Mouse (Mus musculus) thymus, adult 18-20 months (tissue): Measurements from ENCODE around the gene Ggcx.

ENCODE experiments used
- DNase-seq, 2 experiments: peaks; one replicate each; pipeline ENCODE4 v3.0.0; 2022; ENCODE audit warnings: mixed read lengths in 2 of 2

Ggcx gene

GRCm38 (mm10) chr6:72414076-72414756 is at the start of gene Ggcx:
TSS of gene Ggcx (plus strand) at chr6:72414308.
- peak; percentile 89 to 93 for DNase-seq

DNA sequence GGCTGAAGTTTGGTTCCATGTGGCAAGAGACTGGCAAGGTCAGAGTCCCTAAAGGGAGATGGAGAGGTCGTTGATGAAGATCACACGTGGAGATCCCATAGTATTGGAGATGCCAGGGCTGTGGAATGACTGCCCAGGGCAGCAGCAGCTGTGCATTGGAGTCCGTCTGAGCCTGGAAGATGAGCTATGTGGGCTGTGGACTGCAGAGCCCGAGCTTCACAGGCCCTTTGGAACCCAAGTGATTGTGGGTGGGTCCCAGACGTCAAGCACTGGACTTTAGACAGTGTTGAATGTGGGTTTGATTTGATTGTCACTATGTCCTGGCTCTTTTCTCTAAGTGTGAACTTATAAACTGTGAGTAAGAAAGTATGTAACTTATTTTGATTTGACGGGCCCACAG is 49.1 kb upstream of the Ggcx start:
- no peak for DNase-seq

DNA sequence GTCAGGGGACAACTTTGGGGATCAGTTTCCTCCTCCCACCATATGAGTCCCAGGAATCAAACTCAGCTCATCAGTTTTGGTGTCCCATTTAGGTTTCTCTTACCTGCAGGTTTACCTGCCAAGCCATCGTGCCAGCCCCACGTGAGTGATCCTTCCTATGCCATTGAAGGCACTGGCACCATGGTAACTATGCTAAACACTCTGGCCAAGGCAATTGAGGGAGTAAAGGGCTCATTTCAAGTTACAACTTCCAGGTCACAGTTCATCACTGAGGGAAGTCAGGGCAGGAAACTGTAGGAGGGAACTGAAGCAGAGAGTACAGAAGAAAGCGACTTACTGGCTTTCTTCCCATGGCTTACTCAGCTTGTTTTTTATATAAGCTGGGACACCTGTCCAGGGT is 47.8 kb upstream of the Ggcx start:
- DNase-seq: no peak

DNA sequence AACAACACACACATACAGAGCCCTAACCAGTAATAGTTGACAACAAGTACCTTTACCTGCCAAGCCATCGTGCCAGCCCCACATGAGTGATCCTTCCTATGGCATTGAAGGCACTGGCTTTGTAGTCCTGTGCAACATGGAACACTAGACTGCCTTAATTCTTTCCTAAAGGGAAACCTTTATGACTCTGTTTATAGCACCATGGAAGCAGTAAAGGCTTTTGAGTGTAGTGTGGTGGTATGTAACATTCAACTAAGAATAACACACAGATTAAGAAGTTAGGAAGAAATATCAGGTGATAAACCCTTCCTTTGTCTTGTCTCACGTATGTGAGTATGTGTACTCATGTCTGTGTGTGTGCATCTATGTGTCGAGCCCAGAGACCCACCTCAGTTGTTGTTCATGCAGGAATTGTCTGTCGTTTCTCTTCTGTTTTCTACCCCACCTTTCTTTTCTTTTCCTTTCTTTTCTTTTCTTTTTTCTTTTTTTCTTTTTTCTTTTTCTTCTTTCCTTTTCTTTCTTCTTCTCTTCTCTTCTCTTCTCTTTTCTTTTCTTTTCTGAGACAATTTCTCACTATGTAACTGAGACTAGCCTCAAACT is 47.2 kb upstream of the Ggcx start, which contains the start of gene Rnf181:
Gene Rnf181, minus strand, starts transcription at position 113 of the 600 bp plus-strand sequence.
- no peak for DNase-seq

DNA sequence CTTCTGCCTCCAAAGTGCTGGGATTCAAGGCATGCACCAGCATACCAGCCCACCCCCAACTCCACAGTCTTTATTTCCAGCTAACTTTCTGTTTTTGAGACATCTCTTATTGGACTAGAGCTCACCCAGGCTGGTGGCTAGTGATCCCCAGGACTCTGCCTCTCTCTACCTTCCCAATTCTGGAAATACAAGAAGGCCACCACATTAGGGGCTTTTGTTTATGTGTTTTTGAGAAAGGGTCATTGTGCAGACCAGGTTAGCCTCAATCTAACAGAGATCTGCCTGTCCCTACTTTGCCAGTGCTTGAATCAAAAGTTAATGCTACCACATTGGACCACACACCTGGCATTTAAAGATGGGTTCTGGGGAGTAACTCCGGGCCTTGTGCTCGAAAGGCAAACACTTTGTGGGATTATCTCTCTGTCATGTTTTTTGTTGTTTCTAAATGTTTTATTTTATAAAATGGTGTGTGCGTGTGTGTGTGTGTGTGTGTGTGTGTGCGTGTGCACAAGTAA is 46.6 kb upstream of the Ggcx start:
- no peak for DNase-seq

DNA sequence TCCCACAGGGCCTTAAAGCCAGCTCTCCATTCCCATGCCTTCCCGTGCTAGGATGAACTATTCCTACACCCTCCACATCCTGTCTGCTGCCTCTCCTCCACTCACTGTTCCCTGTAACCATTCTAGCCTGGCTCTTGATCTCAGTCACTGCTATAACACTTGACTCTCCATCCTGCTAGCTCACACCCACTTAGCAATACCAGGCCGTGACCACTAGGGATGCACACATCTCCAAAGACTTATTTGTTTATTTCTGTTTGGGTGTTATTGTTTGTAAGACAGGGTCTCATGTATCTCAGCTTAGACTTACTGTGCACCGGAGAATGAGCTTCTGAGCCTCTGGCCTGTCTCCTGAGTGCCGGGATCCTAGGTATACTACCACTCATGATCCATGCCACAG is 44.6 kb upstream of the Ggcx start:
- DNase-seq: no peak

DNA sequence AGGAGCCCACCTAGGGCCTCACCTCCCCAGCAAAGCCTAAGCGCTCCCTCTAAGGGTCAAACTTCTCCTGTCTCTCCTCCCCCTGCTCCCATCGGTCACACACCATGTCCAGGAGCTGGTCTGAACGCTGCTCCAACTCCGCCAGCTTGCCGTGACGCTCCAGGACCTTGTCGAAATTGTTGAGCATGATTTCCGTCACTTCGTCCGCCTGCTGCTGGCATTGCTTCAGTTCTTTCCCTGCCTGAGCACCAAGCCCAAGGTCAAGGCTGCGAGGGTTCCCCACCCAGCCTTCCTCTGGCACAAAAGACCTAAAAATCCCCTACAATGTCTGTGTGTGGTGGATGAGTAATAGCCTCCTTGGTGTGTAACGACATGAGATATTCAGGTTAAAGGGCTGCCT is 44.0 kb upstream of the Ggcx start:
- DNase-seq: no peak

- no peak for DNase-seq
These were observed 43.0 kb upstream of the Ggcx start for GRCm38 (mm10) chr6:72371147-72371546.

GRCm38 (mm10) chr6:72371571-72371970 is 42.5 kb upstream of the Ggcx start:
- DNase-seq: no peak

DNA sequence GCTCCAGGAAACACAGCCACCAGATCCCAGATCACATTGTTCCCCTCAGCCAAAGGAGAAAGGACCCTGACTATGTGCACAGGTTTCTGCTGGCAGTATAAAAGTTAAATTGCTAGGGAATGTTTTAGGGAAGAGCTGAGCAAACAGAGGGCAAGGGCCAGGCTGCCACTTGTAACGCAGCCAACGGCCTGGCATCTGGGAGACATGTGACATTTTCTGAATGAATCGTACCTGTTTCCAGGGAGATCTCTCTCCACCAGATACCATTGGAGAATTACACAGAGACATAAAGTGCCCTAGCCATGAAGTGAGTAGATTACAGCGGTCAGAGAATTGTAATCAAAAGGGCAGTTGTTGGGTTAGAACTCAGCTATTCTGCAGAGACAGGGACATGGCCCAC is 40.9 kb upstream of the Ggcx start:
- no peak for DNase-seq

DNA sequence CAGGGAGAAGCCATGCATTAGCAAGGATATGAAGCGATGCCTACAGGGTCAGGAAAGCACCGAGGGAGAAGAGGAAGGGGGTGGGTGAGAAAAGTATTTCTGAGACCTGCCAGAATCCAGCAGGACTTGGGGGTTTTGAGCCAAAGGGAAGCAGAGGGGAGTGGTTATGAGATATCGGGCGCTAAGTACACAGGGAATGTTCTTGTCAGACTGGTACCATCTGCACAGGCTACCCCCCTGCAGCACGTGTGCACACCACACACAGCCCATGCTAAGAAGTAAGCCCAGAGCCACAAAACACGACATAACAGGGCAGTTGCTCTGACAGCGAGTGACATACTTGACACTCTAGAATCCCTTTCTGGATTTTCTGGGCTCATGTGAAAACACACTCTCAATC is 39.9 kb upstream of the Ggcx start:
- DNase-seq: no peak

DNA sequence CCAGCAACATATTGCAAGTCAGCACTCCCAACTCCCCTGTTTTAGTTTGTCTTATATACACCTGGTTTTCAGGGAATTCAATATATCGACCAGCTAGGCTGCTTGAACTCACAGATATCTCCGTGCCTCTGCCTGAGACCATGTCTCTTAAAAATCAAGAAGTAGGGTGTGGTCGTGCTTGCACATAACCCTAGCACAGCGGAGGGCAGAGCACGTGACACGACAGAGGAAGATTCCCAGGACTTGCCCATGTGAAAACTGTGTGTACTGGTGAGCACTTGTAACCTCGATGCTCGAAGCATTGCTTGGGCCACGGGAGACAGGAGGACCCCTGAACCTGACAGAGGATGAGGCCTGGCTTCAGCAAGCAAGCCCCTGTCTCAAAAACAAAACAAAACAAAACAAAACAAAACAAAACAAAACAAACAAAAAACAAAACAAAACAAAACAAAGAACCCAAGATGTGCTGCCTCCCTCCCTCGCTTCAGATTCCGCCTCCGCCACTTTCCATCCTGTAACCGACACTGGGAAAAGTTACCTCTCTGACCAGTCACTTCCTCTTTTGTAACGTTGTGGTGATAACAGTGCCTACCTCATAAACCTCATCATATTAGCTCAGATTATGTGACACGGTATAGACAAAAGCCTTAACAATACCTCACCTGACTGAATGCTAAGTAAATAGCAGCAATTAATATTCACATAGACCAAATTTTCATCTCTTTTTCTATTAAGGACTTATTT is 39.1 kb upstream of the Ggcx start:
- no peak for DNase-seq

DNA sequence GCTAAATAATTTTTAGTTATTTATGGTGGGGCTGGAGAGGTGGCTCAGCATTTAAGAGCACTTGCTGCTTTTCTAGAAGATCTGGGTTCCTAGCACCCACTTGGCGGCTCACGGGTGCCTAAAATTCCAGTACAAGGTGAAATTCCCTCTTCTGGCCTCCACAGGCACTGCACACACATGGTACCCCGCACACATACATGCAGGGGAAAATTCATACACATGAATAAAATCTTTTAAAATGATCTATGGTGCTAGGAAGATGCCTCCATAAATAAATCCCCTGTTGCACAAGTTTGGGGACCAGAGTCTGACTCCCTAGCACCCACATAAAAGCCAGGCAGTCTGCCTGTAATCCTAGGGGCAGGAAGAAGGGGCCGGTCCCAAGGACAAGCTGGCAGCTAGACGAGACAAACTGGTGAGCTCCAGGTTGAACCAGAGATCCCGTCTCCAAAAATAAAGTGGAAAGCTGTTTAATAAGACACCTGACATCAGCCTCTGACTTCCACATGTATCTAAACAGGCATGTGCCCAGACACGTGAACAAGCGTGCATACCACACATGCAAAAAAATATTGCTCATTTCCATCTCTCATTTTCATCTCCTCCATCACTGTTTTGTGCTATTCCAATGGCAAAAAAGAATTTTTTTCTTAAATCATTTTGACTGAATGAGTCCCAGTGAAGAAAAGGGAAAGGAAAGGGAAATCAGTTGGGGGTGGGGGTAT is 35.4 kb upstream of the Ggcx start:
- no peak for DNase-seq

- DNase-seq: no peak
These were observed 34.6 kb upstream of the Ggcx start for GRCm38 (mm10) chr6:72379377-72380130.

GRCm38 (mm10) chr6:72380131-72380770 is 33.9 kb upstream of the Ggcx start, which contains the start of gene Vamp5:
TSS of gene Vamp5 (minus strand) at chr6:72380468.
- DNase-seq: peak; percentile 83 to 87

- DNase-seq: no peak
These were observed 31.6 kb upstream of the Ggcx start for GRCm38 (mm10) chr6:72382494-72382893.

DNA sequence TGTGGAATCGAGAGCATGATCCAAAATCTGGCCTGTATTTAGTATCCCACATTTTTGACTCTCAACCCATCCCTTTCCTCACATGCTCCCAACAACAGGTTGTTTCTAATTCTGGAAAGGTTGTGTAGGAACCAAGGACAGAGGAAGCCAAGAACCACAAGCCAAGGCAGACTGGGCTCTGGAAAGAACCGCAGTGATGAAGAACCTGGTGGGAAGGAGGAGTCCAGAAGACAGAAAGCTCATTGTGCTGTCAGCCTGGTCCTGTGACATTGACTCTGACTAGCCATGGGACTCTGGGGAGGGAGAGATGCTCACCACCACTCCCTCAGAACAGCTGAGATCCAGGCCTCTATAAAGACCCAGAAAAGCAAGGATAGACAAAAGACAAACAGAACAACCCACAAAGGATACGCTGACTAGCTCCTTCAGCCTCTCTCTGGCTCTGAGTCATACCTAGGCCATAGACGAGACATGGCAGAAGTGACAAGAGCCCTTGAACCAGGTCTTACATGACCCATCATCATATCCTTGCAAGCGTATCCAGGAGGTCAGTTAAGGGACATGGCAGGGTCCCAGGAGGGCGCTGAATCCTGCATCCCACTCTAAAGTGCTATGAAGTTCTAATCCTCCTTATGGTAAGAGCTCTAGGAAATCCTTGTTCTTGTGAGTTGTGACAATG is 30.8 kb upstream of the Ggcx start:
- no peak for DNase-seq

DNA sequence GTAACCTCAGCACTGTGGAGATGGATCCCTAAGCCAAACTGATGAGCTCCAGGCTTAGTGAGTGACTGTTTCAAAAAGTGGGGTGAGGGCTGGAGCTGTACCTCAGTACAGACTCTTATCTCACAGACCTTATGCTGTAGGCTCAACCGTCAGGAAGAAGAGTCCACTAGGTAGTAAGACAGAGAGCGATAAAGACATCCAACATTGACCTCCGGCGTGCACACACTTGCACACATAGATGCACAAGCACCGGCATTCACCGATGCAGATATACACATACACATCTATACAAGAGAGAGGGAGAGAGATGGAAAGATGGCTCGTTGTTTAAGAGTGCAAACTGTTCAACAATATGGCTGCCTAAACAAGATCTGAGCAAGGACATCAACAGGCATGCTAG is 30.2 kb upstream of the Ggcx start:
- DNase-seq: no peak

DNA sequence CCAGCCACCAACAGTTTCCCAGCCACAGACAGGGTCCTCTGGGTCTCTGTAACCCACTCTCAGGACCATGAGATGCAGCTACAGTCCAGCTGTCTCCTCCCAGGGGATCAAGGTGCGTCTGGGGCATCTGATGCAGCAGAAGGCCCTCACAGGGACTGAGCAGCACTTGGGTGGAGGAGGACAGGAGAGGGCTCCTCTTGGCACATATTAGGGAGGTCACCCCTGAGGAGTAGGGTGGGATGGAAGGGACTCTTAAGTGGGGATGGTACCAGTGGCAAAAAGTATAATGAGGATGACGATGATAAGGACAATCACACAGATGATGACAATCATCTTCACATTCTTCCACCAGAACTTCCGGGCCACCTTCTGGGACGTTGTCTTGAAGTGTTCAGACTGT is 28.9 kb upstream of the Ggcx start:
- no peak for DNase-seq

DNA sequence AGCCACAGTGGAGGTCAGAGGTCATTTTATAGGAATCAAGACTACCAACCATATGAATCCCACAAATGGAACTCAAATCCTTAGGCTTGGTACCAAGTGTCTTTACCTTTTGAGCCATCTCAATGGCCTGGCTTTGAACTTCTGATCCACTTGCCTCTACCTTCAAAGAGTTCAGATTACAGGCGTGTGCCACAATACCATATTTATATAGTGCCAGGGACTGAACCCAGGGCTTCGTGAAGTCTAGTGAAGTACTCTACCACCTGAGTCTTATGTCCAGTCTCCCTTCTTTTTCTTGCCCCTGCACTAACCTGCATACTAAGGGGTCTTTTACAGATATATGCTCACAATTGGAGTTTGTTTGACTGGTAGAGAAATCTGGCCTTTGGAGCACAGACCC is 27.5 kb upstream of the Ggcx start:
- DNase-seq: no peak

- no peak for DNase-seq
These were observed 26.3 kb upstream of the Ggcx start for GRCm38 (mm10) chr6:72387816-72388215.
